Mouse (Mus musculus): Measurements from ENCODE around the gene Gm20390.

The Gm20390 gene

GRCm38 (mm10) chr11:93968005-93968847 is at the start of gene Gm20390, which contains the start of gene Nme1:
Gene Gm20390 (minus strand): TSS chr11:93968293.
Gene Nme1 (minus strand): TSS chr11:93968521.
- DNase-seq = peak; percentile 97

DNA sequence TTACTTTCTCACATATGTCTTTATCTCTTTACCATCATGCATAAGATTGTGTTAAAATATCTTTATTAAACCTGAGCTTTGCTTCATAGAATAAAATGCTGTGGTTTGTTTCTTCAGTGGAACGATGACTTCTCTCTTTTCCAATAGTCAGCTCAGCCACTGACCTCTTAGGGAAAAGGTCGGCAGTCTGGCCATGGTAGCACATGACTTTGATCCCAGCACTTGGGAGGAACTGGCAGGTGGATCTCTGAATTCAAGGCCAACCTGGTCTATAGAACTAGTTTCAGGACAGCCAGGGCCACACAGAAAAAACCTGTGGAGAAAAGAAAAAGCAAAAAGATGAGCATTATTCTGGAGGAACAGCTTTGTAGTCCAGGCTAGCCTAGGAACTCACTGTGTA is 35.3 kb upstream of the Gm20390 start:
- DNase-seq = no peak

- DNase-seq = no peak
Measured at GRCm38 (mm10) chr11:93999276-93999675, 31.2 kb upstream of the Gm20390 start.

- DNase-seq = peak; percentile 53 to 72
Measured at GRCm38 (mm10) chr11:93997141-93997775, 29.2 kb upstream of the Gm20390 start.

DNA sequence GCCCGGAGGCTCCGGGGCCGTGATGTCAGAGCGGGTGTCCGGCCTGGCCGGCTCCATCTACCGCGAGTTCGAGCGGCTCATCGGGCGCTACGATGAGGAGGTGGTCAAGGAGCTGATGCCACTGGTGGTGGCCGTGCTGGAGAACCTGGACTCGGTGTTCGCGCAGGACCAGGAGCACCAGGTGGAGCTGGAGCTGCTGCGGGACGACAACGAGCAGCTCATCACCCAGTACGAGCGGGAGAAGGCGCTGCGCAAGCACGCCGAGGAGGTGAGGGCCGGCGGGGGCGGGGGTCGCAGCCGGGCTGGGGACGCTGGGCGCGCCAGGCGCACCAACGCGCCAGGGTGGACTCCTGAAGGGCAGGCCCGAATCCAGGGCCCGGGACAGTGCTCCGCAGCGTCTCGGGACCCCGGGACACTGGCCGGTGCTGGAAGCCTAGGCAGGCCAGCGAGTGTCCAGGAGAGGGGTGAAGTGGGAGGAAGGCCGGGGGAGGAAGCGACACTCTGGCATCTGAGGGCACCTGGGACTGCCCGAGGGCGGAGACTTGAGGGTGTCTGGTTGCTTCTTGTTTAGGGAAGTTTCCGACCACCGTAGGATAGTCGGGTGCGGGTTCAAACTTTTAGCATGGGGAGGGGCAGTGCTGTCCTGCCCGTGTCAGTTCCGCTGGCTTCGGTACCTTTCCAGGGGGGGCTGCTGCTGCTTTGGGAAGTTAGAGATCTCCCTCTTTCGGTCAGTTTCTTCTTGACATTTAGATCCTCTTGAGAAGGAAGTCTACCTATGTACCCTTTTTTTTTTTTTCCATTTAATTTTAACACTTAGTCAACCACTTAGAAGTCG is 28.4 kb upstream of the Gm20390 start:
- DNase-seq = peak; percentile 61 to 73

GRCm38 (mm10) chr11:93995720-93996305 is 27.7 kb upstream of the Gm20390 start, which contains the start of gene Spag9:
Gene Spag9 (plus strand): TSS chr11:93996091.
- peak; percentile 95 to 97 for DNase-seq

DNA sequence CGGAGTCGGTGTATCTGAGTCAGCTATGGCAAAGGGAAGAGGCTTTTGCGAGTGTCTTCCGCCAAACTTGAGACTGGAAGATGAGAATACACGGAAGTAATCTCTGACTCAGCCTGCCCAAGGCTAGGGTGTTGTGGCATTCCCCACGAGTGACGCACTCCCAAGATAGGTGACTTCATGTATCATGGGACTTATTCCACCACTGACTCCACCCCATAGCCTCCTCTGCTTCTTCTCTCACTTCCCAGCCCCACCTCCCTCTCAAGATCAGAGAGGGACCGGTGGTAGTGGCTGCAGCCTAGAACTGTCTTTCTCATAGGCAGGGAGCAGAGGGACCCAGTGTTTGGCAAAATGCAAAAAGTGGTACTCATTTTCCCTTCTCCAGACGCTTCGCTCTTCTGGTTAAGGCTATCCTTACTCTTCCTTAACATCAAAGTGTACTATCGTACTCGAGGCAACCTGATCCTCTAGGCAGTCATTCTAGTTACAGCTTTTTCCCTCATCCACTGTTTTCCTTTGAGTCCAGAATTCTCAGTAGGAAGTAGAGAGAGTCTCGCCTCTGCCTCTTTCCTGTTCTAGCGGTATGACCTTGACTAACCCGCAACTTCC is 27.1 kb upstream of the Gm20390 start:
- peak; percentile 75 to 85 for DNase-seq

GRCm38 (mm10) chr11:93994531-93994930 is 26.4 kb upstream of the Gm20390 start:
- peak in 1 of 2 experiments; percentile 9 for DNase-seq

DNA sequence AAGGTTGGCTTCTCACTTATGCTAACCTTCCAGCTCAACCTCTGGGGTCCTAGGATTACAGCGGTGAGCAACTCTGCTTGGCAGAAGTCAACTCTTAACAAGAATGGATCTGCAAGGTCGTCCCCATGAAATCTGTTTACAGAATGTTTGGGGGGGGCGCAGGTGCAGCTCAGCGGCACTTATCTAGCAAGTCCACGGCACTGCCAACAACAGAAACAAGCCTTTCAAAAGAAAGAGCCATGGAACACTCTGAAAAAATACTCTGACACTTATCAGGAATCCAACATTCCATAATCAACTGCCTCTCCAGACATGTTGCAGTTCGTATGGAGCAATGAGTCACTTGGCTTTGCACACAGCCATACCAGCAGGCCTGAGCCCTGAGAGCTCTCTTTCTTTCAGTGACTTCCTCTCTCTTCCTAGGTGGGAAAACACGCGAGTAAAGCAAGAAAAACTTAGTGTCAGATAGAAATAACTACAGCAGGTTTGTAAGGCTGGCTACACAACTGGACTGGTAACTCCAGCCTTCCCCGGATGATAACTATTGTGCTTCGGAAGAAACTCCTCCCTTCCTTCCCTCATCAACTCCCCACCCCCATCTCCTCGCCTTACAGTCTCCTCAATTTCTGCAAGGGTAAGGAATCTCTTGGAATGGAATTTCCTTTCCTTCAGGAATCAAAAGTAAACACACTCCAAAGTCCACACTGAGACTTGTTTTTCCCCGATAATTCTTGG is 20.4 kb upstream of the Gm20390 start:
- peak; percentile 27 to 63 for DNase-seq

GRCm38 (mm10) chr11:93987625-93988327 is 19.7 kb upstream of the Gm20390 start:
- no peak for DNase-seq

GRCm38 (mm10) chr11:93987026-93987425 is 18.9 kb upstream of the Gm20390 start:
- DNase-seq = no peak

GRCm38 (mm10) chr11:93986298-93986697 is 18.2 kb upstream of the Gm20390 start:
- no peak for DNase-seq

GRCm38 (mm10) chr11:93985265-93985664 is 17.2 kb upstream of the Gm20390 start:
- DNase-seq = no peak

- DNase-seq = no peak
Measured at GRCm38 (mm10) chr11:93984619-93985018, 16.5 kb upstream of the Gm20390 start.

DNA sequence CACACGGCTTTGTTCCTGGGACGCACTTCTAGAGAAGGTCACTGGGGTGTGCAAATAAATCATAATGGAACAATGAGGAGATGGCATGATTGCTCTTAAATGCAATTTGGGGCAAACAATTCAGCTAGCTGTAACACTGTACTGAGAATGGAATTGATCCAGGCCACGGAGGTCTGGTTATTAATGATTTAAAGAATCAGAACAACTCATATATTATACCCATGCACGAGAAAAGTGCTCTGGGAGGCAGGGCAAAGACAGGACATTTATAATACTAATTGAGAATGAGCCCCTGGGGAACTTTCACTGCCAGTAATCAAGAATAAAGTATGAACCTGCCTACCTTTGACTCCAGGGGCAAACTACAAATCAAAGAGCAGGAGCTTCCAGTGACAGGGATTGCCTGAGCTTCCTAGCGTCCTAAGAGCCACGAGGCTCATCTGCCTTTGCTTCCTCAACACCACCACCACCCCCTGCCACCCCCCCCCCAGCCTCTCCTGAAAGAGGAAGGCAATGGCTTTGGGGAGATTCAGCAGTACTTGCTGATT is 11.5 kb upstream of the Gm20390 start:
- no peak for DNase-seq

DNA sequence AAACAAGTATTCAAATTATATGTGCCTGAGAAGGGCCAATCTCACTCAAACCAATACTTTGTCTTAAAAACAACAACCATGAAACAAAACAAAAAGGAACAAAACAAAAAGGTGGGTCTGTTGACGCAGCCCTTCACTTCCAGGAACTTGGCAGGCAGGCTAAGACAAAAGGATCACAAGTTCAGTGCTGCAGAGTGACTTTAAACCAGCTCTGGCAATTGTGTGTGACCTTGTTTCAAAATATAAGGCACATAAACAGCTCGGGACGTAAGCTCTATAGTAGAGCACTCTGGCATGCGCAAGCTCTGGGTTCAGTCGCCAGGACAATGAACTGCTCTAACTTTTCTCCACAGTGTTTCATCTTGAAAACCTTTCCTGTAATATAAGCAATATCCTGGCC is 4.9 kb upstream of the Gm20390 start:
- DNase-seq = no peak

DNA sequence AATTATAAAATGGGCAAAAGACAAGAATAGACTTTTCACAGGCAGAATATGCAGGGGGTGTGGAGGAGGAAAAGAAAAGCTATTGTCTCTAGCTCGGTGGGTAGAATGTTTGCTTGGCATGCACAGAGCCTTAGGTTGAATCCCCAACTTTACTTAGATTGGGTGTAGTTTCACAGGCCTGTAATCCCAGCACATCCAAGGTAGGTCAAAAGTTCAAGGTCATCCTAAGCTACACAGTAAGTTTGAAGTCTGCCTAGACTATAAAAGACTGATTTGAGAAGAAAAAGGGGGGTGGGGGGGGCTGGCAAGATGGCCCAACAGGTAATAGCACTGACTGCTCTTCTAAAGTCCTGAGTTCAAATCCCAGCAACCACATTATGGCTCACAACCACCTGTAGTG is 1.7 kb upstream of the Gm20390 start:
- no peak for DNase-seq

DNA sequence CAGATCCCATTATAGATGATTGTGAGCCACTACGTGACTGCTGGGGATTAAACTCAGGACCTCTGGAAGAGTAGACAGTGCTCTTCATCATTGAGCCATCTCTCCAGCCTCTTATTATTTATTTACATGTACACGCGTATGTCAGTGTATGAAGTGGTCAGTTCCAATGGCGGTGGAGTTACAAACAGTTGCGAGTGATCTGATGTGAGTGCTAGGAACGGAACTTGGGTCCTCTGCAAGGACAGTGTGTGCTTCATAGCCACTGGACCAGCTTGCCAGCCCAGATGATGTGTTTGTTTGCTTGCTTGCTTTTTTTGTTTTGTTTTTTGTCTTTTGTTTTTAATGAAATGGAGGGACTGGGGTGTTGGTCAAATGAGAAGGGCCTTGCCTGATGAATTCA is 1.1 kb upstream of the Gm20390 start:
- DNase-seq = no peak

DNA sequence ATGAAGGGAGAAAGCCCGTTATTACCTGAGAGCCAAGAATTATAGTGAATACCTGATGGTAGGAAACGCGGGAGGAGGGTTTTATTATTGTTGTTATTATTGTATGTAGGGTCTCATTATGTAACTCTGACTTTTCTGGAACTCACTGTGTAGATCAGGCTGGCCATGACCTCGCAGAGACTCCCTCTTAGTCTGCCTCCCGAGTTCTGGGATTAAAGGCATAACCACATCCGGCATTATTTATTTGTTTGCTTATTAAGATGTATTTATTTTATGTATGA is 695 bp upstream of the Gm20390 start:
- DNase-seq = no peak

DNA sequence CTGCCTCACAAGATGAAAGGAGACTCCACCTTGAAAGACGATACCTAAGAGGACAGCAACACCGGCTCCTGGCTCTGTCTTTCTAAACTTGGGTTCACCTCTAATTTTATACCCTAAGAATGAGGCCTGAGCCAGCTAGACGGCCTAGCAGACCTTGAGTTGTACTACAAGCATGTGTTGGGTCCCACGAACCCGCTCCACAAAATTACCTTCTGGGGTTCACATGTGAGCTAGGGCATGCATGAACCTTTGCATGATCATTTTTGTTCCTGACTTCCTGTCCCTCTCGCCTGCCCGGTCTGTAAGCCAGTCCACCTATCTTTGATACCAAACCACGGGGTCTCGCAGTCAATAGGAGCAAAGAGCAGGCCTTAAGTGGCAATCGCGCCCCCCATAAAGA is 712 bp downstream of the Gm20390 start:
- DNase-seq = no peak

- DNase-seq = no peak
Measured at GRCm38 (mm10) chr11:93965391-93965790, 2.7 kb downstream of the Gm20390 start.

Measured in kidney, postnatal 4 days (tissue).